Mouse (Mus musculus) olfactory bulb, adult 2 months (tissue): ENCODE measurements around the gene Gm10959. TPM values are rescaled to one million over a fixed set of nuclear protein-coding genes. Genes with fewer than 3 reads are reported as not detected.

Source experiments
- H3K27ac ChIP-seq: fragments of 200-500 bp; 2 replicates; pipeline ENCODE4 v1.5.1; 2012; ENCODE audit warnings: low read depth, low read length; ENCODE audit not compliant: insufficient read depth
- H3K4me1 ChIP-seq: fragments of 200-500 bp; 2 replicates; pipeline ENCODE4 v1.6.1; 2012; ENCODE audit warnings: low read length; ENCODE audit not compliant: control insufficient read depth, insufficient read depth
- H3K4me3 ChIP-seq: fragments of 200-500 bp; 2 replicates; pipeline ENCODE4 v1.5.1; 2012; ENCODE audit warnings: mild to moderate bottlenecking, low read depth, low read length, moderate library complexity; ENCODE audit not compliant: insufficient read depth
- CTCF ChIP-seq: fragments of 200-500 bp; IDR thresholded peaks from 2 replicates; pipeline ENCODE4 v1.5.1; 2012; ENCODE audit warnings: low read depth, mild to moderate bottlenecking, low read length, moderate library complexity; ENCODE audit not compliant: insufficient read depth
- POLR2A ChIP-seq: fragments of 200-500 bp; IDR thresholded peaks from 2 replicates; pipeline ENCODE4 v1.6.1; 2012; ENCODE audit warnings: mild to moderate bottlenecking, low read depth, low read length, moderate library complexity; ENCODE audit not compliant: insufficient read depth
- WGBS: fragments of 180-500 bp; shearing (Covaris S2); methylation state at CpG from one replicate; pipeline ENCODE4 v1.1.7; 2018; 5-methylcytosine and 5-hydroxymethylcytosine counted together
- polyA plus RNA-seq: library from polyadenylated mRNA; stranded (reverse); fragments of >200 nt; gene quantifications from 2 replicates; pipeline ENCODE4 v1.2.4, GENCODE M21; 2012; ENCODE audit warnings: low replicate concordance; ENCODE audit not compliant: missing spikeins, insufficient read depth, insufficient read length

The Gm10959 gene
- polyA plus RNA-seq, 1 experiment, result not detected

GRCm38 (mm10) chr3:122903746-122904433 lies 15.3 kb downstream of the Gm10959 start:
- no peak for TF ChIP-seq CTCF
- no peak for TF ChIP-seq POLR2A
- no peak overlapping the region for H3K4me3 ChIP-seq
- H3K27ac ChIP-seq, result no peak overlapping the region
- no peaks in the 10 kb centered on the region for H3K4me1 ChIP-seq
- 43% methylated on average over 12 of the region's 12 CpGs for WGBS

- WGBS, result 63% methylated on average over 6 of the region's 6 CpGs
- H3K4me3 ChIP-seq, result no peak overlapping the region
- no peaks in the 10 kb centered on the region for H3K4me1 ChIP-seq
- TF ChIP-seq POLR2A (no peak), CTCF (no peak)
- no peak overlapping the region for H3K27ac ChIP-seq
Observed at GRCm38 (mm10) chr3:122898254-122898653, 20.9 kb downstream of the Gm10959 start.

GRCm38 (mm10) chr3:122895189-122895731 lies 23.9 kb downstream of the Gm10959 start:
- TF ChIP-seq POLR2A (no peak), CTCF (no peak)
- Histone ChIP-seq H3K4me3 (no peak overlapping the region), H3K27ac (no peak overlapping the region), H3K4me1 (no peaks in the 10 kb centered on the region)
- WGBS, result 85% methylated on average over 11 of the region's 11 CpGs

- Histone ChIP-seq H3K4me3 (no peak within 1 kb of the TSS), H3K27ac (no peak within 1 kb of the TSS), H3K4me1 (no peaks in the 10 kb centered on the region)
- 97% methylated on average over 3 of the region's 3 CpGs for WGBS
- no peak for TF ChIP-seq CTCF
- TF ChIP-seq POLR2A, result no peak
Observed at GRCm38 (mm10) chr3:122894772-122895171, 24.4 kb downstream of the Gm10959 start, which contains the start of gene Fabp2. Fabp2 (plus strand) TSS chr3:122895072.

GRCm38 (mm10) chr3:122888371-122888819 lies 30.8 kb downstream of the Gm10959 start:
- no peak for TF ChIP-seq CTCF
- no peak for TF ChIP-seq POLR2A

GRCm38 (mm10) chr3:122887505-122888301 lies 31.5 kb downstream of the Gm10959 start:
- no peak overlapping the region for H3K27ac ChIP-seq
- WGBS, result 82% methylated on average over 4 of the region's 4 CpGs
- TF ChIP-seq POLR2A, result no peak
- TF ChIP-seq CTCF, result no peak
- no peak overlapping the region for H3K4me3 ChIP-seq
- H3K4me1 ChIP-seq, result no peaks in the 10 kb centered on the region

More at GRCm38 (mm10) chr3:122888371-122888819, 30.8 kb downstream of the Gm10959 start:
- no peak overlapping the region for H3K27ac ChIP-seq
- H3K4me1 ChIP-seq, result no peaks in the 10 kb centered on the region
- no peak overlapping the region for H3K4me3 ChIP-seq
- WGBS, result 83% methylated on average over 5 of the region's 5 CpGs

GRCm38 (mm10) chr3:122878705-122879315 lies 40.4 kb downstream of the Gm10959 start:
- no peak for TF ChIP-seq CTCF
- no peak for TF ChIP-seq POLR2A
- H3K4me1 ChIP-seq, result no peaks in the 10 kb centered on the region
- H3K4me3 ChIP-seq, result no peak overlapping the region
- no peak overlapping the region for H3K27ac ChIP-seq
- WGBS, result 90% methylated on average over 8 of the region's 8 CpGs

GRCm38 (mm10) chr3:122877543-122877942 lies 41.6 kb downstream of the Gm10959 start:
- H3K4me3 ChIP-seq, result no peak overlapping the region
- no peak overlapping the region for H3K27ac ChIP-seq
- no peaks in the 10 kb centered on the region for H3K4me1 ChIP-seq
- WGBS, result 94% methylated on average over 3 of the region's 3 CpGs
- TF ChIP-seq CTCF, result no peak
- no peak for TF ChIP-seq POLR2A
